Mouse (Mus musculus) layer of hippocampus, adult 8-10 months (tissue): ENCODE results near the gene Anapc2. TPM values are rescaled to one million over a fixed set of nuclear protein-coding genes. Genes with fewer than 3 reads are reported as not detected.
A peak's percentile ranks its signal among the peaks of the same experiment; 100 is the strongest.

Source experiments
- DNase-seq, 2 experiments: peaks; one replicate each; pipeline ENCODE4 v3.0.0; 2022; ENCODE audit warnings: low spot score in 2 of 2
- total RNA-seq, 4 experiments: library from RNA; stranded (reverse); gene quantifications; 2 replicates each; pipeline ENCODE4 v1.2.4; 2022

Anapc2 gene
- total RNA-seq, 4 experiments from 2014 or later, result 87.9 to 110 (median 99.0) TPM

- DNase-seq, result no peak
Observed at GRCm38 (mm10) chr2:25303452-25303851, 31.2 kb downstream of the Anapc2 start.

DNA sequence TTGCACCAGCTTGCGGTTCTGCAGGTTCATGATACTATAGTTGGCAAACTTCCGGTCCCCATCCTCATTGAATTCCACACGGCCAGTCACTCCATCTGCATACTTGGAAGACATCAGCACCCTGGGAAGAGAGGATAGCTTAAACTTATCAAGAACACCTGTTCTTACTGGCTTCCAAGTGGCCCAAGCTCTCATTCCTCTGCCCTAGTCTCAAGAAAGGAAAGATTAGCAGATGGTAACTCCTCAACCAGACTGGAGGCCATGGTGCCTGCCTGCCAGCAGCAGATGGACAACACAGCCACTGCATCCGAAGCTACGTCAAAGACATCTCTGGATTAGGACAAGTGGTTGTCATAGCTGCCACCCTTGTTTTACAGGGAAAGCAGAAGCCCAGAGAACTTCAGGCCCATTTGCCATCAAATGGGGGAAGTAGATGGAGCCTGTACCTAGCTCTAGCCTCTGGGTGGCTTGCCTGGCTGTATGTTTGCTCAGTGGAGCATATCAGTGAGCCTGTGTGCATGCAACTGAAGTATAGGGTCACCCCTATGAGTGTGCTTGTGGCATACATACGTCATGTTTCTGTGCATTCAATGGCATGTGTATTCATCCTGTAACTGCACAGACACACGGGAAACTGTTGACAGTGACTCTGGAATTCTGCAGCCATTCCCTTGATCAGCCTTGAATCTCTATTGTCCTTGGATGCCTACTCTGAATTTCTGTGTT lies 31.8 kb downstream of the Anapc2 start:
- no peak for DNase-seq

GRCm38 (mm10) chr2:25304657-25305541 lies 32.6 kb downstream of the Anapc2 start:
- DNase-seq, result peak in 1 of 2 experiments; percentile 36

DNA sequence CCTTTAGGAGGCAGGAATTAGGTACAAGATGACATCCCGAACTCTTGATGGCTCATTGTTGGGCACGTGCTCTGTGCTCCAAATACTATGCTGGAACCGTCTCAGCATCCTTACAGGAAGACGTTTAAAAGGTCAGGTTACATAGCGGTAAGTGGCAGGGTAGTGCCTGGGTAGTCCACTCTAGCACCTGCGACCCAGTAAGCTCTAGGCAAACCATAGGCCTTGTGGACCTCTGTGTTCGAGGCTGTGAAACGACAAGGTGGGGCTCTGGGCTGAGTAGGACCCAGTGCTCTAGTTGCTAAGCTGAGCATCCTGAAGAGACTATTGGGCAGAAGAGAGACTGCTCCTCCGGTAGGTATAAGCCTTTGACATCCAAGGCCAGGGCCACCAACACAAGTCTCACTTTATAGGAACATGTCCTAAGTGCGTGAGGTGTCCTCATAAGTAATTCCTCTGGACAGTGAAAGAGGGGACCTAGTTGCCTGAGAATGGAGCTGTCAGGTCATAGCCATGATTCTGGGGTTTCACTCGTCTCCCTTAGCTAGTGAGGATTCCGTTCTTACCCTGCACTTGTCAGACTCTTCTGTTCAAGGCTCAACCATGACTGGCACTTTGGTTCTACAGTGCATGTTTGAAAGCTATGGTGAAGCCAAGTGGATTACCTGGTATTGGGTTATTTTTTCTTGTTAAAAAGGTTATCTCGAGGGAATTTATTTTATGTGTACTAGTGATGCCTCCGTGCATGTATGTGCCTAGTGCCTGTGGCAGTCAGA lies 33.5 kb downstream of the Anapc2 start:
- DNase-seq, result no peak

DNA sequence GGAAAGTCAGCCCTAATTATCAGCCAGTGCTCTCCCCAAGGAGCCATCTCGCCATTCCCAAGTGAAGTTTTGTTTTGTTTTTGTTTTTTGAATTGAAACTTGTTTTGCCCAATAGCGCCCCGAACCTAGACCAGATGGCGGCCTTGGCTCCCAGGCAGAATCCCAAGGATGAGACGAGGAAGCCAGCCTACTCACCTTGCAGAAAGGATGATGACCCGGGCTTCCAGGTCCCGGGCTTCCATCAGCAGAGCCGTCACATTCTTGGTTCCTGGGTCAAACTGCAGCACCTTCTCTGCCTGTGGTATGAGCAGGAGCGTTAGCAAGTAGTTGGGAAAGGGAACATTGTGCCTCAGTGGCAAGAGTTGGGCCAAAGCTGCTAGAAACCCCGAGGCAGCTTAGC lies 37.9 kb downstream of the Anapc2 start:
- no peak for DNase-seq

- no peak for DNase-seq
Observed at GRCm38 (mm10) chr2:25310969-25311368, 38.7 kb downstream of the Anapc2 start.

DNA sequence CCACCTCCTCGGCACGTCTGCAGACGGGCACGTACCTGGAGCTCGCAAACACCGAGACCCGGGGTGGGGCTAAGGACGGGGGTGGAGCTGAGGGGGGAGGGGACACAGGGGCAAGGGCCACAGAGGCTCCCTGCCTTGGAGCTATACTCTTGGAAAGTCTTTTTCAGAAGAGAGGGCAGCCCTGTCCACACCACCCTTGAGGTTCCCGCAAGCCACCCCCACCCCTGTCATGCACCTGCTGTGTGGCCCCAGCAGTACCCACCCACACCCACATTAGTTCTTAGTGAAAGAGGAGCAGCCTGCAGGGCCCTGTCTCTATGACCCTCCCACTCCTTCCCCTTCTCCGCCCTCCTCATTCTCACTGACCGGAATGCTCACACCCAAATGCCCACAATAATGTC lies 39.2 kb downstream of the Anapc2 start:
- no peak for DNase-seq

GRCm38 (mm10) chr2:25318119-25318966 lies 46.1 kb downstream of the Anapc2 start:
- DNase-seq, result no peak

- DNase-seq, result peak; percentile 82 to 88
Observed at GRCm38 (mm10) chr2:25318971-25319773, 46.9 kb downstream of the Anapc2 start, which contains the start of gene Grin1. Gene Grin1, minus strand, starts transcription at chr2:25319187.

DNA sequence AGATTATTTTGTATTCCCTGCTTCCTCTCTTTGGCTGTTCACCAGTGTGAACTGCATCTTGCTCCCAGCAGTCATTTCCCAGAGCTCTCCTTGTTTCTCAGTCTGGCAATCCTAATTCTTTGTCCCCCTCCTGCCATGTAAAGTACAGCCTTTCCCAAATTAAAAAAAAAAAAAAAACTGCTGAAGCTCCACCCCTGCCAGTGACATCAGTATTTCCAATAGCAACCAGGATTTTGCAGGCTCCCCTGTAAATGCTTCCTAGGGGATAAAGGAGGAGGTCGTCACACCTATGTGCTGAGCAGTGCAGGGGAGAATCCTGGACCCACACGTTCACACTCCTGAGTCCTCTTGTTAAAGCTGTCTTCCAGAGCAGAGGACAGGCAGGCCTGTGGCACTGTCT lies 47.8 kb downstream of the Anapc2 start:
- DNase-seq, result no peak

DNA sequence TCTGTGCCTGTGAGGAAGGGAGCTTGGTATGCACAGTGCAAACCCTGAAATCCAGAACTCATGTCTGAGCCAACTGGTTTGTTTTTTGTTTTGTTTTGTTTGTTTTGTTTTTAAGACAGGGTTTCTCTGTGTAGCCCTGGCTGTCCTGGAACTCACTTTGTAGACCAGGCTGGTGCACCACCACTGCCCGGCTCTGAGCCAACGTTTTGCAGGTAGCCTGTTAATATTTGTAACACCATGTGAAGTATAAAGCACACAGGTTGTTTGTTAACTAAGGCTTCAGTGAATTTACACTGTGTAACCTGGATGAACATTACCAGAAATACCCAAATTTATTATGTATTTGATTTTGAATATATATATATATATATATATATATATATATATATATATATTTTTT lies 53.8 kb downstream of the Anapc2 start:
- DNase-seq, result no peak

DNA sequence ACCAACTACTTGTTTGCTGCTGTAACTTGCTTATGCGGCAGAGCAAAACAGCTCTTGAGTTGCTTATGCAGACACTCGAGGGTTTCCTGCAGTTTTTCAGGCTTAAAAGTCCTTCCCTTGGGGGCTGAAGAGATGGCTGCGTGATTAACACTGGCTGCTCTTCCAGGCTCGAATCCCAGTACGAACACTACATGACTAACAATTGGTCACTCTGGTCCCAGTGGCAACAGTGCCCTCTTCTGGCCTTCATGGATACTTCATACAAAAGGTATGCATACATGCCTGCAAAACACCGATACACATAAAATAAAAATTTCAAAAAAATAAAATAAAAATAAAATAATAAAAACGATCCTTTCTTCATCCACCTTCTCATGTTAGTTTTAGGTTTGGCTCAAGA lies 56.2 kb downstream of the Anapc2 start:
- DNase-seq, result no peak

DNA sequence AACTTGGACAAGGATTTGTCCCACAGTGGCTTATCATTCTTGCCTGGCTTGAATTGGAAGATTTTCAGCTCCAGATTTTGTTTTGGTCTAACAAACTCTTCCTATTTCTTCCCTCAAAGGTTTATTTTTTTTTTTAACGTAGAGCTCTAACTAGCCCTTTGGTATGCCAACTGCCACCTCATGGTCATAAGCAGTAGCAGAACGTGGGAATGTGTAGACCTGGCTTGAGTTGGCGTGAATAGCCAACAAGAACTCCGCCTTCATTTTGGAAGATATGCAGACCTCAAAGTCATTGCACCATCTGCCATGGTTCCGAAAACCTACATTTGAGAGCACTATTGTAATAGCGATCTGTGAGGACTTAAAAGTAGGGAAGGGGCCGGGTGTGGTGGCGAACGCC lies 59.2 kb downstream of the Anapc2 start:
- no peak for DNase-seq

GRCm38 (mm10) chr2:25332286-25333160 lies 60.2 kb downstream of the Anapc2 start, which contains the start of gene Man1b1:
Gene Man1b1, plus strand, starts transcription at chr2:25332338.
- peak; percentile 99 to 100 for DNase-seq

- no peak for DNase-seq
Observed at GRCm38 (mm10) chr2:25333569-25333968, 61.3 kb downstream of the Anapc2 start.
